Mouse (Mus musculus) bone marrow macrophage, adult 2 months (primary cell): ENCODE measurements around the gene Dtx4.

Source experiments
- CTCF ChIP-seq: IDR thresholded peaks from 2 replicates; pipeline ENCODE4 v1.5.1; 2012; ENCODE audit warnings: low read depth, mild to moderate bottlenecking, low read length, moderate library complexity
- POLR2A ChIP-seq: IDR thresholded peaks from 2 replicates; pipeline ENCODE4 v1.6.1; 2012; ENCODE audit warnings: mild to moderate bottlenecking, low read depth, low read length, borderline replicate concordance

DNA sequence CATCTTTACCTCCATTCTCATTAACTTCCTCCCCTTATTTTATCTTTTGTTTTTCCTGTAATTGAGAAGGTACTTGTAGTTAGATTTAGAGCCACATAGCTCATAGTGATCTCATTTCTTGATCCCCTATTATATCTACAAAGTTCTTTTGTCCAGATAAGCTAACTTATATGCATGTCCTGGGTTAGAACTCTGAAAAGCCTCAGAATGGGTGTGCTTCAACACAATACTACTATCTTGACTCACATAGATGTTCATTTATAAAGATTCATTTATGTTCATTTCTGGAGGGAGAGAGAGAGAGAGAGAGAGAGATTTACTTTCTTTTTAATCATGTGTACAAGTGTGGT lies 17.3 kb upstream of the Dtx4 start:
- TF ChIP-seq CTCF (no peak), POLR2A (no peak)
